9 mouse cellular contexts compared by ENCODE assay signal in genomic region chr2:131686748-131687147, GRCm38 (mm10).
A peak's percentile ranks its signal among the peaks of the same experiment; 100 is the strongest.
DNase-seq lines count a peak whose midpoint lies in the region.
"Had no signal": no experiment of that assay in that cellular context is flagged by ENCODE, and none has a peak within 500 bp of the region (broad histone marks: within the 10 kb centered on the region; RNA-seq: fewer than 3 reads in every experiment).

No protein-coding gene starts in this region.

- H3K9me3 ChIP-seq in forebrain, embryonic 10.5 days, result no peaks in the 10 kb centered on the region

- DNase-seq in cerebellum, postnatal 14 days, result peak; percentile 43 to 45
- no peak for DNase-seq in cerebellum, adult 11 months
- peak; percentile 52 for DNase-seq in 3T3-L1 (ENCODE audit: low read depth, low spot score)
- DNase-seq in gastrocnemius, postnatal 10 days, result peak; percentile 52
- peak; percentile 70 to 71 for DNase-seq in layer of hippocampus, postnatal 36 days
- DNase-seq in thymus, adult 18-20 months, result no peak
- DNase-seq in forebrain, embryonic 10.5 days (ENCODE audit: extremely low spot score, low spot score), result no peak
- DNase-seq in ovary, postnatal 14 days (ENCODE audit: low spot score), result no peak
- DNase-seq: thymus, postnatal 25 days had no signal

- H3K27me3 ChIP-seq in forebrain, embryonic 10.5 days (ENCODE audit: poor library complexity, severe bottlenecking), result no peaks in the 10 kb centered on the region

- H3K4me1 ChIP-seq in forebrain, embryonic 10.5 days, result no peaks in the 10 kb centered on the region

- no peaks in the 10 kb centered on the region for H3K36me3 ChIP-seq in forebrain, embryonic 10.5 days (replicated peaks)

- H3K27ac ChIP-seq in forebrain, embryonic 10.5 days, result no peak overlapping the region

- WGBS in forebrain, embryonic 10.5 days, result 84% methylated on average over 2 of the region's 2 CpGs

- H3K4me3 ChIP-seq in forebrain, embryonic 10.5 days, result no peak overlapping the region

Comparison
In these comparisons a context has a peak if more than half of its experiments do, and no peak if none do; other contexts are left out.
1. DNase-seq: peak in cerebellum, postnatal 14 days (2 of 2), 3T3-L1 (single experiment), gastrocnemius, postnatal 10 days (single experiment) and layer of hippocampus, postnatal 36 days (2 of 2); none in cerebellum, adult 11 months (single experiment), thymus, adult 18-20 months (0 of 2), forebrain, embryonic 10.5 days (single experiment) and ovary, postnatal 14 days (single experiment).